Mouse (Mus musculus): ENCODE measurements around the gene Rbm44.

The Rbm44 gene

DNA sequence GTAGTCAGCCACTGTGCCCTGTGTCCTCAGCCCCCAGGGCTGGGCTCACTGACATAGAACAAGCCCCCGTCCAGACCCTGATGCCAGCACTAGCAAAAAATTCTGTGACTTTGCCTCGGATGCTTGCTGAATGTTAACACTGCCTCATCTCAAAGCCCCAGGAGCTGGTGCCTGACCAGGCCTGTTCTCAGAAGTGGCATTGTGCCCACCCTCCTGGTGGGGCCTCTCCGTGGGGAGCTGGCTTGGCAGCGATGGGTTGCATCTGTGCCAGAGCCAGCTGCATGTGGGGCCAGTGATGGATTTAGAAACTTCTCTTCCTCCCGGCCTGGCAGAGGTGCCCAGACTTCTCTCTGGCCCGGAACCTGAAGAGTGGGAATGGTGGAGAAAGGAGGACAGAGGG lies 64.9 kb downstream of the Rbm44 start:
- no peak for DNase-seq (ENCODE audit: low spot score)

- peak; percentile 57 for DNase-seq (ENCODE audit: low spot score)
Observed at GRCm38 (mm10) chr1:91211099-91211498, 66.2 kb downstream of the Rbm44 start.

GRCm38 (mm10) chr1:91211591-91212008 lies 66.7 kb downstream of the Rbm44 start:
- DNase-seq (ENCODE audit: low spot score) = no peak

- no peak for DNase-seq (ENCODE audit: low spot score)
Observed at GRCm38 (mm10) chr1:91215264-91215663, 70.4 kb downstream of the Rbm44 start.

- DNase-seq (ENCODE audit: low spot score) = no peak
Observed at GRCm38 (mm10) chr1:91215981-91216380, 71.1 kb downstream of the Rbm44 start.

GRCm38 (mm10) chr1:91216504-91217267 lies 71.8 kb downstream of the Rbm44 start:
- no peak for DNase-seq (ENCODE audit: low spot score)

DNA sequence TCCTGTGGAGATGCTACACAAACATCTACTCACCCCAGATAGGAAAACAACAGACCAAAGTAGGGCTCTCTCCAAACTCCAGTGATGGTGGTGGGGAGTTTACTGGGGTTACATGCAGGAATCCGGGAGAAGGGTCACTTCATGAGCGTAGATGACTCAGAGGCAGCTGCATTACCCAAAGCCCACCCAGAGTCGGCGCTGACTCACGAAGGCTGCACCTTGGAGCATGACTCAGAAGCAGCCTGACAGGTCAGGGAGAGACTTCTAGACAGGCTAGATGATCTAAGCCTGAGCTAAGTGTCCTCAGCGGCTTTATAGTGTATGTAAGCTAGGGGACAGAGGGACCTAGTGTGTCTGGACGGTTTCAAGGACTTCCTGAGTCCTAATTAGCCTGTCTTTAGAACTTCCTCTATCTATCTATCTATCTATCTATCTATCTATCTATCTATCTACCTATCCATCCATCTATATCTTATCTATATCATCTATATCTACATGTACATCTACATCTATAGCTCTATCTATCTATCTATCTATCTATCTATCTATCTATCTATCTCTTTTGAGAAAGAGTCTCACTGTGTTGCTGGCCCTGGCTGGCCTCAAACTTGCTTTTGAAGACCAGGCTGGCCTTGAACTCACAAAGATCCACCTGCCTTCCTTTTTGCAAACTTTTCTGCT lies 74.9 kb downstream of the Rbm44 start:
- DNase-seq (ENCODE audit: low spot score) = no peak

GRCm38 (mm10) chr1:91220322-91220672 lies 75.4 kb downstream of the Rbm44 start:
- DNase-seq (ENCODE audit: low spot score) = peak; percentile 25

All from T-cell, adult 2 months (primary cell).